Mouse (Mus musculus): ENCODE results near the gene Abcd1.
A peak's percentile ranks its signal among the peaks of the same experiment; 100 is the strongest.

Abcd1 gene

DNA sequence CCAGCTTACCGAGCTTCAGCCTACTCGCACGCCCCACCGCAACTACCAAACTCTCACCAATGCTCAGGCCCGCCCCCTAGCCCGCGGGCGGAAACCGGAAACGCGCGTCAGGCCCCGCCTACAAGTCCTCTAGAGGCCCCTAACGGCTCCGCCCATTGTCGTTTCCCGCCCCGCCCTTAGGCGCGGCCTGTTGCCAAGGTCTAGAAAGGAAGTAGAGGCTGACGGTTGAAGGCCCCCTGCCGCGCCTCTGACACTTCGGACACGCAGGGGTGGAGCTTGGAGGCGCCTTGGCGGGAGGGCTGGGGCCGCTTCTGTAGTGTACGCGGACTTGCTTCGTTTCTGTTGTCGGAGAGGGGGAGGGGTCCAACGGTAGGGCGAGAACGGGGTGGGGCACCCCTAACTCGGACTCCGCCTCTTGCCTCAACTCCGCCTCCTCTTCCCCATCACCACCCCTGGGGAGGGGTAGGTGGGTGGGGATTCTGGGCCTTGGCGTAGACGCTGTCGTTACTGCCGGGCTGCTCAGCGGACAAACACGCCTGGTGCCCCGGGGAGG lies at the start of gene Abcd1, which contains the start of gene Bcap31:
Abcd1 (plus strand) TSS at position 489 of the 553 bp plus-strand sequence.
Bcap31 (minus strand) TSS at position 67 of the 553 bp plus-strand sequence.
- DNase-seq (ENCODE audit: low read depth, low spot score) = peak; percentile 97
- no peaks in the 10 kb centered on the region for H3K27me3 ChIP-seq (ENCODE audit: control insufficient read depth, insufficient read depth, low read length, poor library complexity, severe bottlenecking)
- no peaks in the 10 kb centered on the region for H3K36me3 ChIP-seq (ENCODE audit: control insufficient read depth, insufficient read depth, low read length, poor library complexity, severe bottlenecking)

DNA sequence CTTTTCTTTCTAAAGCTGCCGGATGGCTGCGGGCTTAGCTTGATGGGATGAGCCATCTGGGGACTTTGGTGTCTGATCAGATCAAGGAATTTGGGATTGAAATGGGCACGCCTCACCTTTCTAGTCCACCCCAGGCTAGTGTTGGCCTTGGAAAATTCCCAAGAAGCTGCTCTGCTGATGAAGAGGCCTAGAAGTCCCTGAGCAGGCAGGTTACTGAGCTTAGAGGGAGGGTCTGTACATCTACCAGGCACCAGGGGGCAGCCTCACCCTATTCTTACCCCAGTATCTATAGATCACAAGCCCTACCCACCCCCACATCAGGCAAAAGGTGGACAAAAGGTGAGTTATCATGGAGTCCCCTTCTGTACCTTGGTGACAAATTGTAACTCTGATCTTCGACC lies 44.4 kb upstream of the Abcd1 start:
- Histone ChIP-seq H3K27me3 (ENCODE audit: control insufficient read depth, insufficient read depth, low read length, poor library complexity, severe bottlenecking) (no peaks in the 10 kb centered on the region), H3K36me3 (ENCODE audit: control insufficient read depth, insufficient read depth, low read length, poor library complexity, severe bottlenecking) (no peaks in the 10 kb centered on the region)
- peak; percentile 75 for DNase-seq (ENCODE audit: low read depth, low spot score)

DNA sequence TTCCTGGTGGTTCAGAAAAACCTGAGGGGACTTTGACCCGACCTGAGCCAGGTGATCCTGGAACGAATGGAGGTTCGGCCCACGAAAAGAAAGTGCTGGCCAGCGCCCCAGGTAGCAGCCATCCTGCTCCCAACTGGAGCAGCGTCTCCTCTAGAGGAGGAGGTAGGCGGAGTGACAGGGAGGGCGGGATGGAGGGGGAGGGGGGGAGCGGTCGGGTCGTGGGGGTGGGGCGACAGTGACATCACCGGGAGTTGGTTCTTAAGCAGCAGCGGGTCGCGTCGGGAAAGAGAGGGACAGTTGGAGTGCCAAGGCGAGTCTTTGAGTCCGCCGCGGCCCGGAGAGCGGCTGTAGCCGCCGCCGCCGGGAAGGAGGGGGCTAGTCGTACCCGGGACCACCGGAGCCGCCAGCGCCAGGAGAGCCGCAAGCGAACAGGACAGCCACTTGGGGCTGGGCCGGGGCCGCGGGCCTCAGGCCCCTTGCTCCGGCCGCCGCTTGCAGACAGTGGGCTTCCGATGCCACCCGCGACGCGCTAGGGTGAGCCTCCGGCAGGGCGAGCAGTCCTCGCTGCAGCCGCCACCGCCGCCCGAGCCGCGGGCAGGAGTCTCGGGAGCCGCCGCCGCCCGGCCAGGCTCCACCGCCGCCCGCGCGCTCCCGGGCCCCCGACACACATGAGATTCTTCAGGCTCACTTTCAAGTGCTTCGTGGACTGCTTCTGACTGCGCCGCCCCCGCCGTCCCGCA lies 43.3 kb upstream of the Abcd1 start, which contains the start of gene Slc6a8:
Slc6a8 (plus strand) TSS at position 272 of the 740 bp plus-strand sequence.
- peak; percentile 27 for DNase-seq (ENCODE audit: low read depth, low spot score)
- H3K27me3 ChIP-seq (ENCODE audit: control insufficient read depth, insufficient read depth, low read length, poor library complexity, severe bottlenecking) = no peaks in the 10 kb centered on the region
- H3K36me3 ChIP-seq (ENCODE audit: control insufficient read depth, insufficient read depth, low read length, poor library complexity, severe bottlenecking) = no peaks in the 10 kb centered on the region

DNA sequence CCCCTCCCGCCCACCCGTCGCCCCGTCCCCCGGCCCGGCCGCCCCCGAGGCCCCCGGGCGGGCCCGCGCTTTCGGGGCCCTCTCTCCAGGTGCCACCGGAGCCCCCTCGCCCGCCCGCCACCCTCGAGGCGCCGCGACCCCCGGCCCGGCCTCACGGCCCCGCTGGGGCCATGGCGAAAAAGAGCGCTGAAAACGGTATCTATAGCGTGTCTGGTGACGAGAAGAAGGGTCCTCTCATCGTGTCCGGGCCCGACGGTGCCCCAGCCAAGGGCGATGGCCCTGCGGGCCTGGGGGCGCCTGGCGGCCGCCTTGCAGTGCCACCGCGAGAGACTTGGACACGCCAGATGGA lies 42.8 kb upstream of the Abcd1 start:
- DNase-seq (ENCODE audit: low read depth, low spot score) = no peak
- H3K36me3 ChIP-seq (ENCODE audit: control insufficient read depth, insufficient read depth, low read length, poor library complexity, severe bottlenecking) = no peaks in the 10 kb centered on the region
- H3K27me3 ChIP-seq (ENCODE audit: control insufficient read depth, insufficient read depth, low read length, poor library complexity, severe bottlenecking) = no peaks in the 10 kb centered on the region

DNA sequence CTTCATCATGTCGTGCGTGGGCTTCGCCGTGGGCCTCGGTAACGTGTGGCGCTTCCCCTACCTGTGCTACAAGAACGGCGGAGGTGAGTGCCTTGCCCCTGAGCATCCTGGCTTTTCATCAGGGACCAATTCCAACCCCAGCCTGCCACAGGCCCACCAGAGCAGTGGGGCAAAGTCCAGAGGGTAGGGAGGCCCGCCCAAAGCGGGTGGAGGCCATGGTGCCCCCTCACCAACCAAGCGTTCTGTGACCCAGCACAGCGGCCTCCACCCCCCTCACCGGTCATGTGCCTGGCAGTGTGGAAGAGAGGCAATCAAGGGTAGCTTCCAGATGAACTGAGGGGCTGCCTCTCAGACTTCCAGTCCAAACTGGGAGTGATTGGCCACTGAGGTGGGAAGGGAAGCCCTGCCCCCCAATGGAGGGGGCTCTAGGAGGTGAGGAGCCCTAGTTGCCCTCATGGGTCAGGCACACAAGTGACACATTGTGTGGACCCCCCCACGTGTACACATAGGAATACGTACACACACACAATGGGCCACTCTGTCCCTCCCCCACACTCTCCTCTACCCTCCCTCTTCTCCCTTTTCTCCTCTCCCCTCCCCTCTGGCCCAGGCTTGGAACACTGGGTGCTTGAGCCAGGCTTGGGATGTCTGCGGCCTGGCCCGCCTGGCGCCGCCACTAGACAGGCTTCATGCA lies 42.3 kb upstream of the Abcd1 start:
- no peaks in the 10 kb centered on the region for H3K27me3 ChIP-seq (ENCODE audit: control insufficient read depth, insufficient read depth, low read length, poor library complexity, severe bottlenecking)
- no peaks in the 10 kb centered on the region for H3K36me3 ChIP-seq (ENCODE audit: control insufficient read depth, insufficient read depth, low read length, poor library complexity, severe bottlenecking)
- no peak for DNase-seq (ENCODE audit: low read depth, low spot score)

DNA sequence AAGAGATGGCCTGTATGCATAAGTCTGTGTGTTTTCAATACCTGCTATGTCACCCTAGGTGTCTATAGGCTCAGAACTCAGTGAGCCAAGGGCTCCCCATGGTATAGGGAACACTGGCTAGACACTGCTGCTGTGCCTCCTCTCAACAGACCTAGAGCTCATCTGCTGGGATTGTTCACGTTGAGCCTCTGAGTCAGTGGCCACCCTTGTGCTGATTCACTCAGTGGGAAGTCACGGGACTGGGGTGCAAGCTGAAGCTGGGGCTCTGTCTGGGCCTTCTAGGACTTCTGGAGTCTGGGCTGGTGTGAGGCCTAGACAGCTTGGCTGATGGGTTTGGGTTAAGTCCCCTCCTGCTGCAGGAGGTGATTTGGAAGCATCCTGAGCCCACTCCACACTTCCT lies 41.2 kb upstream of the Abcd1 start:
- no peaks in the 10 kb centered on the region for H3K36me3 ChIP-seq (ENCODE audit: control insufficient read depth, insufficient read depth, low read length, poor library complexity, severe bottlenecking)
- no peak for DNase-seq (ENCODE audit: low read depth, low spot score)
- no peaks in the 10 kb centered on the region for H3K27me3 ChIP-seq (ENCODE audit: control insufficient read depth, insufficient read depth, low read length, poor library complexity, severe bottlenecking)

DNA sequence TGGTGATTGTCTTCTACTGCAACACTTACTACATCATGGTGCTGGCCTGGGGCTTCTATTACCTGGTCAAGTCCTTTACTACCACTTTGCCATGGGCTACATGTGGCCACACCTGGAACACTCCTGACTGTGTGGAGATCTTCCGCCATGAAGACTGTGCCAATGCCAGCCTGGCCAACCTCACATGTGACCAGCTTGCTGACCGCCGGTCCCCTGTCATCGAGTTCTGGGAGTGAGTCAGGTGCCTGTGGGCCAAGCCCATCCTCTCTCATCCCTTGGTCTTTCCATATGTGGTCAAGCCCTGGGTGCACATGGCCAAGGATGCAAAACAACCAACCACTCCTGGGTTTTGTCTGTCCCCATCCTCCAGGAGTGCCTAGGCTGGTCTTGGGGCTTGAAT lies 39.7 kb upstream of the Abcd1 start:
- Histone ChIP-seq H3K36me3 (ENCODE audit: control insufficient read depth, insufficient read depth, low read length, poor library complexity, severe bottlenecking) (no peaks in the 10 kb centered on the region), H3K27me3 (ENCODE audit: control insufficient read depth, insufficient read depth, low read length, poor library complexity, severe bottlenecking) (no peaks in the 10 kb centered on the region)
- DNase-seq (ENCODE audit: low read depth, low spot score) = no peak

DNA sequence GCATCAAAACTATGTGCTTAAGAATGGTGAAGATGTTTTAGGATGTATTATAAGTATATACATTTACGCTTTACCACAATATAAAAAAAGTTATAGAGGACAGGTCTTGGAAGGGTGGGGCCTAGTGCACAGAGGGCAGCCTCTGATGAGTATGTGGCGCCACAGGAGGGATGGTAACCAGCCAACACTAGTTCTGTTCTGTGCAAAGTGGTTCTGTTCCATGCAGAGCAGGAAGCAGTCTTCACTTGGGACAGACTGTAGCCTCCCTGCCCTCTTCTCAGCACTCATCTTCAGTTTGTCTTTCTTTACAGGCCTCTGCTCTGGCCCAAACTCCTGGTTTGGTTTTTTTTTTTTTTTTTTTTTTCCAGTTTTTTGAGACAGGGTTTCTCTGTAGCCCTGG lies 32.2 kb upstream of the Abcd1 start:
- no peak for DNase-seq (ENCODE audit: low read depth, low spot score)
- Histone ChIP-seq H3K36me3 (ENCODE audit: control insufficient read depth, insufficient read depth, low read length, poor library complexity, severe bottlenecking) (0 out of 2 replicates have a peak, but pooled peaks cover 5% of the 10 kb centered on the region), H3K27me3 (ENCODE audit: control insufficient read depth, insufficient read depth, low read length, poor library complexity, severe bottlenecking) (no peaks in the 10 kb centered on the region)

DNA sequence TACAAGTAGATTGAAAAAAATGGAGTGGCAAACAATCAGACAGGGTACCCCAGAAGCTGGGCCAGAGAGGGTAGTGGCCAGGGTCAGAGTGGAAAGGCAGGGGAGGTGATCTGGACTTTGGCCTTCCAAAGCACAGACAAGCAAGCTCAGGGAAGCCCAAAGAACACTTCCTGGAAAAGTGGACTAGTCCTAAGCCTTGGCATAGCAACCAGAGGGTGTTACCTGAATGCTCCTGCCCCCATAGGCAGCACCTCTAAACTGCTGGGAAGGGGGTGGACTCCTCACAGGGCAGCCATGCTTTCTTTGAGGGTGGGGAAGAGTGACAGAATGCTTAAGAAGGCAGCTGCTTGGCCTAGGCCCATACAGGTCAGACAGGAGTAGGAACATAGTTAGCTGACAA lies 31.4 kb upstream of the Abcd1 start:
- DNase-seq (ENCODE audit: low read depth, low spot score) = no peak
- H3K36me3 ChIP-seq (ENCODE audit: control insufficient read depth, insufficient read depth, low read length, poor library complexity, severe bottlenecking) = 0 out of 2 replicates have a peak, but pooled peaks cover 5% of the 10 kb centered on the region

DNA sequence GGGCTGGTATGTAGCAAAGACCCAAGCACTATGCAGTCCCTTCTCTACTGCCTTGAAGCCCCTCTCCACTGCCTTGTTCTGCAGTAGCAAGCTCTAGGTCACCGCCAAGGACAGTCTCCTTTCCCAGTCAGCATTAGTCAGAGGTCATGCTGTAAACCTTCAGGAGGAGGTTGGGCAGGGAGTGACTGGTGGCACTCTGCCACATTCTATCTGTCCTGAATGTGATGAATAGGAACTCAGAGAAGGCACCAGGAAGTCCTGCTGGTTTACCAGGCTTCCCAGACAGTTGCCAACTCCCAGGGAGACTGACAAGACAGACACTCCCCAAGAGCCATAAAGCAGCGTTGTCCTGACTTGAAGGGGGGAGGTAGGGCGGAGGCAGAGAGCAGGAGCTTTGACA lies 30.8 kb upstream of the Abcd1 start:
- no peaks in the 10 kb centered on the region for H3K27me3 ChIP-seq (ENCODE audit: control insufficient read depth, insufficient read depth, low read length, poor library complexity, severe bottlenecking)
- H3K36me3 ChIP-seq (ENCODE audit: control insufficient read depth, insufficient read depth, low read length, poor library complexity, severe bottlenecking) = 0 out of 2 replicates have a peak, but pooled peaks cover 5% of the 10 kb centered on the region
- no peak for DNase-seq (ENCODE audit: low read depth, low spot score)

More for the DNA sequence above, 31.4 kb upstream of the Abcd1 start:
- H3K27me3 ChIP-seq (ENCODE audit: control insufficient read depth, insufficient read depth, low read length, poor library complexity, severe bottlenecking) = no peaks in the 10 kb centered on the region

DNA sequence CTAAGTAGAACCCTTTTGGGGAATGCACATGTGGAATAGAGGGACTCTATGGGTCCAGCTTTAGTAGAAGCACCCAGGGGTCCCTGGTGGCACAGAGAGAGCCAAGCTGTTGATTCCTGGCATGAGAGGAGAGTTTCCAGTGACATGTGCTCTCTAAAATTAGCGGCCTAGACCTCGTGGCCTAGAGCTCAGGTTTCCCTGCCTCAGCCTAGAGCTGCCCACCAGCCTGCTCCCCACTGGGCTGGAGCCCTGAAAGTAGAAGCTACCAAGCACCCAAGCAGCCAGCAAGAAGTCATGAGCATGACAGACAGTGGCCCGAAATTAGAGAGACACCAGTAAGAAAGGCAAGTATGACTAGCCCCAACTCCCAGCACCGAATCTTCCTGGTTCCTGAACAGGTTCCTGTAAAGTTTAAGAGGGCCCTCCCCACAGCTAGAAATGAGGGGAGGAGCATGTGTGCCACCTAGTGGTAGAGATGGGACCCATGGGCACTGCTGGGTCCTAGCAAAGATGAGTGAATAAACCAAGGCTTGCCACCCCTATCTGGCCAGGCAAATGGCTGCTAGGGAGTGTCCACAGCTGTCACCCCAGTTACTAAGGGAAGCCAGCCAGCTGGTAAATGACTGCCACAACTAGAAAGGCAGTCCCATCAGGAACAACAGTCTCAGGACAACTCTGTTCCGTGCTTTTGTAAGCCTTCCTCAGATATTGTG lies 25.3 kb upstream of the Abcd1 start:
- DNase-seq (ENCODE audit: low read depth, low spot score) = peak; percentile 68
- H3K36me3 ChIP-seq (ENCODE audit: control insufficient read depth, insufficient read depth, low read length, poor library complexity, severe bottlenecking) = 0 out of 2 replicates have a peak, but pooled peaks cover 5% of the 10 kb centered on the region
- H3K27me3 ChIP-seq (ENCODE audit: control insufficient read depth, insufficient read depth, low read length, poor library complexity, severe bottlenecking) = no peaks in the 10 kb centered on the region

DNA sequence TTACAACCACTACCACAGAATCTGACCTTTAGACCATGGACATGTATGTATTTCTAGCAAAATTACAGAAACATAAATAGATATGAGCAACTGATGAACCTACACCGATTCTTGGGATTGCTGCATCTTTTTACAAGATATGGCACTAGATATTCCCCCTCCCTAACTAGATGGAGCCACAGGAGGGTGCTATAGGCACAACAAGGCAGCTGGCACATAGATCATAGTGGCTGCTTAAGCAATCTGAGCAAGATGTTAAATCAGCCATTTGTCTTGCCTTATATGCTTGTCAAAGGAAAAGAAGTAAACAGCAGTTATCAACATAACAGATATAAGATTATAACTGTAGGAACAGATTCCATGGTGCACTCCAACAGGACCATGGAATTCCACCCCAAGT lies 15.9 kb upstream of the Abcd1 start:
- Histone ChIP-seq H3K27me3 (ENCODE audit: control insufficient read depth, insufficient read depth, low read length, poor library complexity, severe bottlenecking) (no peaks in the 10 kb centered on the region), H3K36me3 (ENCODE audit: control insufficient read depth, insufficient read depth, low read length, poor library complexity, severe bottlenecking) (0 out of 2 replicates have a peak, but pooled peaks cover 2% of the 10 kb centered on the region)
- DNase-seq (ENCODE audit: low read depth, low spot score) = peak; percentile 50

DNA sequence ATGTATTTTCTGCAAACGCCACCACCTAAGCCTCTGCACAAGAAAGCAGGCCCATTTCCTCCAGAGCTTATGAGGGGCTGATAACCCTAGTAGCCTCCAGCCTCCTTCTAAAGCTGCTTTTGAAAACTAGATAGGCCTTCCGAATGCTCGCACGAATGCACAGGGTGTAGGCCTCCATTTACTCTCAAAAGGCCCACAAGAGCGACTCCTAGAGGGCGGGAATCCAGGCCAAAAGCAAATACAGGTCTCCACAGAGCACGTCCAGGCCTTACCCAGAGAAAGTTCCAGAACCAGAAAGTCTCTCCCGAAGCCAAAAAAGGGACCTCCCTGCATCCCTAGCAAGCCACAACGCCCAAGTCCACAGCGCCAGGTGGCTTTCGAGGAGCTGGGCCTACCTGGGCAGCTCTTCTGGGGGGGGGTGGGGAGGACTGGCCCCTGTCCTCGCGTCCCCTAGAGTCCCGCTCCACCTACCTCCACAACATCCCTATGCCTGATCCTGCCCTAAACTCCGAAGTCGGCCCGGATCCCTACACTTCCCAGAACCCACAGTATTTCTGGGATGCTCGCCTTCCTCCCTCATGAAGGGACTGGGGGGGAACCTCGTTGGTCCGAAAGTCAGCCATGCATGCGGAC lies 805 bp upstream of the Abcd1 start:
- Histone ChIP-seq H3K27me3 (ENCODE audit: control insufficient read depth, insufficient read depth, low read length, poor library complexity, severe bottlenecking) (no peaks in the 10 kb centered on the region), H3K36me3 (ENCODE audit: control insufficient read depth, insufficient read depth, low read length, poor library complexity, severe bottlenecking) (no peaks in the 10 kb centered on the region)
- DNase-seq (ENCODE audit: low read depth, low spot score) = peak; percentile 57

Data from splenic B cell, adult 2 months (primary cell).